Mouse (Mus musculus) urinary bladder, adult 2 months (tissue): ENCODE data around the gene Angptl8. TPM values are rescaled to one million over a fixed set of nuclear protein-coding genes. Genes with fewer than 3 reads are reported as not detected.

Source experiments
- DNase-seq: peaks from one replicate; pipeline ENCODE4 v3.0.0; 2022; ENCODE audit warnings: low spot score
- polyA plus RNA-seq: library from polyadenylated mRNA; depleted of rRNA; stranded (reverse); fragments of >200 nt; gene quantifications from 2 replicates; pipeline ENCODE4 v1.2.3, GENCODE M21; 2012

Angptl8 gene
- polyA plus RNA-seq, 1 experiment = 2.0 TPM

DNA sequence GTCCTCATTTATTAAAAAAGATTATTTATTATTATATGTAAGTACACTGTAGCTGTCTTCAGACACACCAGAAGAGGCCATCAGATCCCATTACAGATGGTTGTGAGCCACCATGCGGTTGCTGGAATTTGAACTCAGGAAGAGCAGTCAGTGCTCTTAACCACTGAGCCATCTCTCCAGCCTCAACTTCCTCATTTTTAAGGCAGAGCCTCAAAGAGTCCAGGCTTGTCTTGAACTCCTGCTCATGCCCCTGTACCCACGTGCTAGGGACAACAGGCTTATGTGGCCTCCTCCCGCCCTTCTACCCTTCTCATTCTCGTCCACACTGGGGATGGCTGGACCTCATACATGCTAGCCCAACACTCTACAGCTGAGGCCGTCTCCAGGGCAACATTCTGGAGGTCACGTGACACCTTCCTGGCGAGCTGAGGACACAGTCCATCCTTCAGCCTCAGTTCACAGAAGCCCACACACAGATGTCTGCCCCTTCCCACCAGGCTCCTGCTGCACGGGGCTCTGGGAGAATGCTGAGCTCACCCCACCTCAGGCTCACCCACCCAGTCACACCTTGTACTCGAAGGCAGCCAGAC is 18.5 kb upstream of the Angptl8 start:
- no peak for DNase-seq

DNA sequence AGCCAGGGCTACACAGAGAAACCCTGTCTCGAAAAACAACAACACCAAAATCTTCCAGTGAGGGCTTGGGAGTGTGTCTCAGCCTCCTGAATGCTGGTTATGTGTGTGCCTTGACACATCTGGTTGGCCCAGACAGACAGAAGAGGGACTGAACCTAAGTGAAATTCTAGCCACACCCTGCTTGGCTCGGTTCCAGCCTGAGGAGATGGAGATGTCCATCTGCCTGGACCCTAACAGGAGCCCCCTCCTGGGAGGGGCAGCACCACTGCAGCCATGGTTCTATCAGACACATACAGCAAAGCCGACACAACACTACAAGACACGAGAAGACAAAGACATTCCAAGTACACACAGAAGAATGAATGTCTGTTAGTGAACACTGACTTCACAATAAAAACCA is 17.2 kb upstream of the Angptl8 start:
- no peak for DNase-seq

DNA sequence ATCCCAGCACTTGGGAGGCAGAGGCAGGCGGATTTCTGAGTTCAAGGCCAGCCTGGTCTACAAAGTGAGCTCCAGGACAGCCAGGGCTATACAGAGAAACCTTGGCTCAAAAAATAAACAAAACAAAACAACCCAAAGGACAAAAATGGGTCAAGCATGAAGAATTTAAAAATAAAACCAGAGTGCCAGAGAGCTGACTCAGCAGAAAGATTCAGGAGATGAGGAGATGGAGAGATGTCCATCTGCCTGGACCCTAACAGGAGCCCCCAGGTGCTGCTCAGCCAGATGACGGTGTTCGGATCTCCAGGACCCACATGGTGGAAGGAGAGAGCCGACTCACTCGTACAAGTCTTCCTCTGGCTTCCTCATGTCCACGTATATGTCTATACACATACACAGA is 16.7 kb upstream of the Angptl8 start:
- DNase-seq = no peak

DNA sequence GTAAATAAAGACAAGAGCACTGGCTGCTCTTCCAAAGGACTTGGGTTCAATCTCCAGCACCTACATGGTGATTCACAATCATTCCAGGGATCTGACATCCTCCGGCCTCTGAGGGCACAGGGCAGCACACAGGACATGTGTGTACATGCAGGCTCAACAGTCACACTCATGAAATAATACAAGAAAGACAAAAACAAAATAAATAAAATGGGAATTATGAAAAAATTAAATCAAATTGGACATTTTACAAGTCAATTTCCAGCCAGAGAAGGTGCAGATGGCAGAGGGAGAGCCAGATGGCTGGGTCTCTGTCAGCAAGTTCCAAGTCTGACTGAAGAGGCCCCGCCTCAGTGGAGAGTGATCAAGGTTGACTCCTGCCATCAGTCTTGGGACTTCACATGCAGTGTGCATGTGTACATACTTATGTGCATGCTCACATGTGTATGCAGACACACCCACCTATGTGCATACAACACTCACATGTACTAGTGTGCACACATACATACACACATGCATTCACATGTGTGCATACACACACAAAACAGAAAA is 16.1 kb upstream of the Angptl8 start:
- no peak for DNase-seq

DNA sequence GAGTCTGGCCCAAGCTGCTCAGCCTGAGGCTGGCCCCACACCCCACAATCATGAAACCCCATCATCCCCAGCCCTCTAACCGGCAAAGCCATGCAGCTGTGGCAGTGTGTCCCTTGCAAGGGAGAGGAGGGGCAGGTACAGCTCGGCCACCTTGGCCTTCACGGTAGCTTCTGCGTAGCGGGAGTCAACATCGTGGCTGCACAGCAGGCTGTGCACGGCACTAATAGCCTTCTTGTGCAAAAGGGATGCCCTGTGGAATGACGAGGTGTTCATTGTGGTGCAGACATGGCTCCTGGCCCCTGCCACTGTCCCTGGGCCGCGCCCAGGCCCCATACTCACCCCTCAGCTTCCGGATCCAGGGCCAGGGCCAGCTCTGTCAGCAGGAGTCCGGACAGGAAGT is 15.1 kb upstream of the Angptl8 start:
- DNase-seq = no peak

DNA sequence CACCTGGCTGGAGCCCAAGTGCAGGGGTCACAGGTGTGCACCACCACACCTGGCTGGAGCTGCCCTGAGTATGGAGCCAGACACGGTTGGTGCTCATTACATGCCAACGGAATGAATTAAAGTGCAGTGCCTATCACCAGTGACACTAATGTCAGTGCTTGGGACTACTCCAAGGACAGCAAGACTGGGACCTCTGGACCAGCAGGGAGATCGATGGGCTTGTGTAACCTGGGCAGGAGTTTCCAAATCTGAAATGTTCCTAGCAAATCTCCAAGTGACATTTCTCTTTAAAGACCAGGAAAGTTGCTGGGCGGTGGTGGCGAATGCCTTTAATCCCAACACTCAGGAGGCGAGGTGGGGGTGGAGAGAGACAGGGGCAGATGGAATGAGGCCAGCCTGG is 12.6 kb upstream of the Angptl8 start:
- no peak for DNase-seq

DNA sequence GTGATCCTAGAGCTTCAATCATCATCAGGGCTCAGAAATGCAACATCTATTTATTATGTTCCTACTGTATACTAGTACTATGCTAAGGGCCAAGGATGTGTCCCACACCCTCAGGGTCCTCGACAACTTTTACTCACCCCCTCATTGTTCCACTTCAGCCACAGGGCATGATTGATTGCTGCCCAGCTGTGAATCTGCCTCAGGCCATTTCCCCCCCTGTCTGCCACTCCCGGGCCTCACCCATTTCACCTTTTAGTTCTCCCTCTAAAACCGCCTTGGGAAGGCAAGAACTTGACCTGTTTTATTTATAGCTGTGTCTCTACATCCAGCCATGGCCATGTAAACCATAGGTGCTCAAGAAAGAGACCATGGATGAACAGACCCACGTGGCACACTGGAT is 11.4 kb upstream of the Angptl8 start:
- DNase-seq = no peak

DNA sequence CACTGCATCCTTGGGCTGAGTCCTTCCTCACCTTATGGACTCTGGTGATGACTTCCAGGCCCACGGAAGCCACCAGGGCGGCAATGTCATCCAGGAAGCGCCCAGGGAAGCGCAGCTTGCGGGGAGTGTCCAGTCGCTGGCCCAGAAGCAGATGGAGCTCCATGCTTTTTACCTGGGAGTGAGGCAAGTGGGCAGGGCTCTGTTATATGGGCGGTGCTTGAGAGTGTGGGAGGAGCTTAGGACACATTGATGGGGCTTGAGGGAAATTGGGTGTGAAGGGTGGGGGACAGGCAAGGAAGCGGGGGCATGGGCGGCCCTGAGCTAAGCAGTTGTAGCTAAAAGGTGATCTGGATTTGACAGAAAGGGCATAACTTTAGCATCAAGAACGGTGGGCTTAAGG is 10.9 kb upstream of the Angptl8 start:
- DNase-seq = no peak

DNA sequence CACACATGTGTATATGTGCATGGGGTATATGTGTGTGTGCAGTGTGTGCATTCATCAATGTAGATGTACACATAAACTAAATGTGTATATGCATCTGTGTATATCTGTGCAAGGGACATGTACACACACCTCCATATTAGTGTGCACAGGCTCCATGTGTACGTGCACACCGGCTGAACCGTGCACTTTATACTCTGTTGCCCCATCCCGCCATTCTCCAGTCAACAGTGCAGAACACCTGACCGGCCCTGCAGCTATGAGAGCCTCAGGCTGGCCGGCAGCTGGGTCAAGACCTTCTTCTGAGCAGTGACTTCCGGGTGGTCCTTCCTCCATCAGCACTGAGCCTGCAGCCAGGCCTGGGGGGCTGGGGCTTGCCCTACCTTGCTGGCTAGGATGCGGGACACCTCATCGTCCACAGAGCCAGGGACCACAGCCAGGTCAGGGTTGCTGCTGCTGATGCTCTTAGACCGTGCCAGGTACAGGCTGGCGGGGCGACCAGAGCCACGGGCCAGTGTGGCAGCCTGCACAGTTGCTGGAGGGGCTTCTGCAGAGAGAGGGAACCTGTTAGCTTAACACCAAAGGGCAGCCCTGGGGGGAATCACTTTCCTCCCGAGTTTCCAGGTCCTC is 5.4 kb upstream of the Angptl8 start:
- no peak for DNase-seq

DNA sequence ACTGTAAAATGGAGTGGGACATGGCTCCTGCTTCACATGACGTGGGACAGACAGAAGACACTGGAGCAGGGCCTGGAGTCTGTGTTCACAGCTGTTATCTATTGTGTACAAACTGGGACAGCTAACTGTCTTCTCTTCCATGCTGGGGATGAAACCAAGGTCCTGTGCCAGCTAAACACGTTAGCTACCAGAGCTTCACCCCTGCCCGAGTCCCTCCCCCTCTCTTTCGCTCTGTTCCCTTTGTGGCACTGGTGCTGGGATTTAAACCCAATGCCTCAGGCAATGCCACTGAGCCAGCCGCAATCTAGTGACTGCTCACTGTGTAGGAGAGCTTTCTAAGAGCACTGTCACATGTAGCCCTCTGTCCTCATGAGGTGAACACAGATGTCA is 4.9 kb upstream of the Angptl8 start:
- no peak for DNase-seq

DNA sequence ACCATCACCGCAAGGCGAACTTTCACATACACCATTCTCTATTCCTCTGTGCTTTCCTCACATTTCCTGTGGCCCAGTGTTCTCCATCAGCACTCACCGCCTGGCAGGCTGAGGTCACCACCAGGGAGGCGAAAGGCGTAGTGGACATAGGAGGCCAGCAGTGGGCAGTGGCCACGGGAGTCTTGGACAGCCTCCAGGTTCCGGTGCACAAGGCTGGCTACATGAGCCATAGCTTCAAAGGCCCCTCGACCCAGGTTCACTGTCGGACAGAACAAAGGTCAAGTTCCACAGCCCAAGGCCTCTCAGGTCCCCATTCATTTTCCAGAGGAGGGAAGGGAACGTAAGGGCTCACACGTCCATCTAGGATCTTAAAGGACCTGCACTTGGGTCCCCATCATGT is 4.4 kb upstream of the Angptl8 start:
- DNase-seq = no peak

DNA sequence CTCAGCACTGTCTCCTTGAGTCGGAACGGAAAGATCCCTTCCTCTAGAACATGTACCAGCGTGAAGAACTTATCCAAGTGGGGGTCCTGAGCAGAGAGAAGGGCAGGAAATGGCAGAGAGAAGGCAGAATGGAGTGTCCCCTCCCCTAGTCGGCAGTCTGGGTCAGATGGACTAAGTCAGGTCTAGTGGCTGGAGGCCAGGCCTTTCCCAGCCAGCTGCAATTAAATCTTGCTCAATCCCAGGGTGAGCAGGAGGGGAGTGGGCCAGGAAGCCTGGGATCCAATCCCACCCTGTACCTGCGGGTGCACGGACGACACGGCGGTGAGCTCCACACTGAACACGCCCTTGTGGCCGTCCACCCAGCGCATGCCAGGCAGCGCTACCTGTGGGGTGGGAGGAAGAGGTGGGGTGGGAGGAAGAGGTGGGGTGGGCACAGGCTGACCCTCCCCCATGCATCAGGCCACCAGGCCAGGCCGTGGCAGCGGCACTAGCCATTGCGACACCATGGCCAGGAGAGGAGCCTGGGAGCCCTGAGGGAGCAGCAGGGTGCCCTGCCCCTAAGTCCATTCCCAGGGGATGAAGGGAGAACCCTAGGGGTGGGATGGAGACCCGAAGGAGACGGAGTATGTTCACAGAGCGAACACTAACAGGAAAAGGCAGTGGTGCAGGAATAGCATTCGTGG is 3.6 kb upstream of the Angptl8 start:
- no peak for DNase-seq

DNA sequence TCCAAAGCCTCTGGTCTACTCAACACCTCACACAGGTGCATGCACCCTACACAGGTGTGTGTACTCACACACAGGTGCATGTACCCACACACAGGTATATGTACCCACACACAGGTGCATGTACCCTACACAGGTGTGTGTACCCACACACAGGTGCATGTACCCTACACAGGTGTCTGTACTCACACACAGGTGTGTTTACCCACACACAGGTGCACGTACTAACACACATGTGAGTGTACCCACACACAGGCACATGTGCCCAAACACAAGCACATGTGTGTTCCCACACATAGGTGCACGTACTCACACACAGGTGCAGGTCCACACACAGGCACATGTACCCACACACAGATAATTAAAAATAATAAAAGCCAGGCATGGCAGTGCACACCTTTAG is 2.4 kb downstream of the Angptl8 start:
- no peak for DNase-seq

DNA sequence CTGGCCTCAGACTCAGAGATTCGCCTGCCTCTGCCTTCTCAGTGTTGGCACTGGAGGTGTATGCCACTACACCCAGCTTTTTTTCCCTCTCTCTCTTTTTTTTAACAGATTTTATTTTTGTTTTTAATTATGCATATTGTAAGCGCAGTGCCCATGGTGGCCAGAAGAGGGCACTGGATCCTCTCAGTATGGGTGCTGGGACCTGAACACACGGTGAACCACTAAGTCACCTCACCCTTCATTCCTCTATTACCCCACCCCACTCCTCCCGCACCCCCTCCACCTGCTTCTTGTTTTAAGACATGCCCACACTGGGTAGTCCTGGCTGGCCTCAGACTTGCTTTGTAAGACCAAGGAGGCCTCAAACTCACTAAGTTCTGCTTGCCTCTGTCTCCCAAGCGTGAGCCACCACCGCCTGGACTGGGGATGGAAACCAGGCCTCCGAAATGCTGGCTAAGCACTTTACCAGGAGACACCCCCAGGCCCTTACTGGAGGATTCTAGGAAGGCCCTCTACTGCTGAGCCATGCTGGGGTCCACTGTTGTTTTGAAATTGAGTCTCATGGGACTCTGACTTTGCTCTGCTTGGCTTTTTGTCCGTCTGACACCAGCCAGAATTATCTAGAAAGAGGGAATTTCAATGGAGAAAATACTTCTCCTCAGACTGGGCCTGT is 4.9 kb downstream of the Angptl8 start:
- DNase-seq = no peak

DNA sequence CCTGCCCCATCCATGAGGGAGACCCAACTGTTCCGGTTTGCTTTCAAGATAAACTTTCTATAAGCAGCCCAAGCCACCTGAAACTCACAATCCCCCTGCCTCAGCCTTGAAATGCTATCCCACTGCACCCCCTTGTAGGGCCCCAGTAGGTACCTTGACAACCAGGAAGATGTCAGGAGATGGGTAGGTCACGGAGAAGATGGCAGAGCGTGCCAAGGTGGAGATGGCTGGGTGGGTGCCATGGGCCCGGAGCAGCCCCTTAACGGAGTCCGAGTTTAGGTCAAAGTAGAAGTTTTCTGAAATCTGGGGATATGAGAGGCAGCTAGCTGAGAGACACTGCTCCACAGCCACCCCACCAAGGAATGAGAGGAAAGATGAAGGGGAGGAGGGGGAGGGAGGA is 6.0 kb downstream of the Angptl8 start:
- no peak for DNase-seq

DNA sequence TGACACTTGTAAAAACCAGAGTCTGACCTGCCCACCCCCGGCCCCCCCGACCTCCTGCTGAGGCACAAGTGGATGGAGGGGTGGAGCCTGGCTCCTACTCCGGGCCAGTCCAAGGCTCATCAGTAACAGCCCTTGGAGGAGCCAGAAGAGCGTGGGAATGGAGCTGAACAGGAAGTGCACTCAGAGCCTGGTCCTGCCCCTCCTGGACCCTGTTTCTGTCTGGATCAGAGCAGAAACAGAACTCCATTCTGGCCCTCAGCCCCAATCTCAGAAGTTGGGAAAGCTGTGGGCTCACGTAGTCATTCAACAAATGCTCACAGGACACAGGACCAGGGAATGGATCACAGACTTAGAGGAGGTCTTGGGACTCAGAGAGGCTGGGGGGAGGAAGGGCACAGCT is 7.1 kb downstream of the Angptl8 start:
- DNase-seq = no peak

DNA sequence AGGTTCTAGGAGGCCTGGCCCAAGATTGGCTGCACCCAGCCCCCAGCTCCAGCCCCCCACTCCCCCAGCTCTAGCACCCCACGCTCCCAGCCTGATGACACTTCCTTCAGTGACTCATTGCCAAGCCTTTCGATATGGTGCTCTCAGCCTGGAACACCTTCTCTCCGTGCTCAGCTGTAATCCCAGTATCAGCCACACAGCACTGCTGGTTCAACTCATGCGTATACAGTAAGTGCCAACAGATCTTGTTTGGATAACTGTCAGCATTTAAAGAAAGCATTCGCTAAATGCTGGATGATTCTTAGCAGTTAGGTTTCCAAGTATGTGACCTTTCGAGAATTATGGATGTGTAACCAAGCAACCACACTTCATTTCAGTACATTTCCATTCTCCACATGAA is 7.8 kb downstream of the Angptl8 start:
- no peak for DNase-seq

DNA sequence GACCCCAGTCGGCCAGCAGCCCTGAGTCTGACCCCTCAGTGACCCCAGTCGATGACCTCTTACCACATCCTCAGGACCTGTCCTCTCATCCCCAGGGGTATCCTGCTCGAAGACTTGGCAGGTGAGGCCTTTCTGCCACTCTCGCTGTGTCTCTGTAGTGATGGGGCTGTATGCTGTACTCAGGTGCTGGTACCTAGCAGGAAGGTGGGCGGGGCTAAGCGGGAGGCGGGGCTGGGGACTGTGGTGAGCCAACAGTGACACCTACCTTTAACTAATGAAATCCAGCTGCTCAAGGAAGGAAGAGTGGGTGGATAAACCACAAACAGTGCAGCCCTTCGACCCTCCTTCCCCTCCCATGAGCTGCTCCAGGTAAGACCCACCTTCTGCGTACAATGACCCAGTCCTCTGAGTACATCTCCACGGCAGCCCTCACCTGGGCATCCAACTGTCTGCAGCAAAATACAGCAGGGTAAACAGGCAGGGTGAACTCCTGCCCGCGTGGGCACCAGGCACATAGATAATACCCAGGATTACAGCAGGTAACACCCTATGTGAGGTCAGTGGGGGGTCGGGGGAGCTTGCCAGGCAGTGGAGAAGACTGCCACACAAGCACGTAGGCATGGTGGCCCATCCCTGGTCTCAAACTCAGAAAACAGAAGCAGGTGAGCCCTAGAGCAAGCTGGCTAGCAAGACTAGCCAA is 10.2 kb downstream of the Angptl8 start:
- no peak for DNase-seq

DNA sequence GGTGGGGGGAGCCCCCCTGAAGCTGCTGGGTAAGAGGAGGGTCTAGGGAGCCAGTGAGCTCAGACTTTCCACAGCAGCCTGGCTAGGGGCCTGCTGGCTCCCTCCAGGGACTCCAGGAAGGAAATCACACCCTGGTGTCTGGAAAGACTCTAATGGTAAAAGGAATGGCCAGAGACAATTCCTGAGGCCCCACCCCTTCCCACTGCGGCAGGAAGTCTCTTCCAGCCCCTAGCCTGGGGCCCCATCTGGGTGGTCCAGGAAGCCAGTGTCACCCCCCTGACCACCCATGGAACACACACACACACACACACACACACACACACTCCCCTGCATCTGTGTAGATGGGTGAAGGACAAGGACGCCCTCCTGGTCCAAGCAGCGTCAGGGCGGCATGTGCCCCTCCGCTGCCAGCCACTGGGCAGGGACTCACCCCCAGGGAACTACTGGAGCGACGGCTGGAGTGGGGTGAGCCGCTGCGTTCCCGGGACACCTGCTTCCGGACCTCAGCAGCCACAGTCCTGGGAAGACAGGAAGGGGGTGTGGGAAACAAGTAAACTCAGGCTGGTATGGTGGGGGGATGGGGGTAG is 11.5 kb downstream of the Angptl8 start:
- no peak for DNase-seq

DNA sequence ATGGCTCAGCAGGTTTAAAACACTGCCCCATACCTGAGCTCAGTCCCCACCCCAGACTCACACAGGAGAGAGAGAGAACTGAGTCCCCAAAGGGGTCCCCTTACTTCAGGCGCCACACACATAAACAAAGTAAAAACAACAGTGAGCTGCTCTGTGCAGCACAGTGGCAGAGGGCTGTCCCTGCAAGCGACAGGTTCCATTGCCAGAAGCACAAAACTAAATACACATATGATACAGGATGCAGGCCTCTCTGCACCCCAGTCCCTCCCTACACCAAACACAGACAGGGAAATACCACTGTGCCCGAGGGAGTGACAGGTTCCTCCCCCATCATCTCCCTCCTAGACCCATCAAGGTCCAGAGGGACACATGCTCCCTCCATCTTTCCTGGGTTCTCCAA is 12.1 kb downstream of the Angptl8 start:
- no peak for DNase-seq

DNA sequence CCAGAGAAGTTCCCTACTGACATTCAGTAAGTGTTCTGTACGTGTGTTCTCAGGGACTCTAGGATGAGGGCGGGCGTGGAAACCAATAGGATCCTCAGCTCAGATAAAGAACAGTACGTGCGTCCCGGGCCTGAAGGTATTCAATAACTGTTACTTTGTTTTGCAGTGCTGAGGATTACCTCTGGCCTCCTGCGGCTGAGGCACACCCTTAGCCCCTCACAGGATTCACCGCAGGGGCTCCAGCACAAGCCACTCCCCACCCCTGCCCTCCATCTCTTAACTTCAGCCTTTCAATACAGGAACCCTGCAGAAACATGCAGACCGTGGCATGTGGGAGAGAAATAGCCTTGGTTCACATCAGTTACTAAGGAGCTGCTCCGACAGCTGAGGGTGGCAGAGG is 12.6 kb downstream of the Angptl8 start:
- no peak for DNase-seq
